Mouse (Mus musculus) heart, embryonic 13.5 days (tissue): Measurements from ENCODE around the gene Arl4c. TPM values are rescaled to one million over a fixed set of nuclear protein-coding genes. Genes with fewer than 3 reads are reported as not detected.

Source experiments
- ATAC-seq: fragments of 200-750 bp; cut with Nextera tagmentation; 2 replicates; pipeline ENCODE4 v1.8.0; 2017; ENCODE audit warnings: moderate TSS enrichment; ENCODE audit not compliant: insufficient number of reproducible peaks, low FRiP score, low TSS enrichment; ENCODE audit errors: extremely low read depth
- H3K27ac ChIP-seq: fragments of 300-500 bp; sonication (generic); replicated peaks from 2 replicates; pipeline ENCODE4 v1.5.1; 2015; ENCODE audit warnings: moderate library complexity, mild to moderate bottlenecking, inconsistent platforms
- H3K27me3 ChIP-seq: fragments of 300-500 bp; sonication (generic); replicated peaks from 2 replicates; pipeline ENCODE4 v1.6.1; 2015; ENCODE audit warnings: mild to moderate bottlenecking, inconsistent platforms
- H3K36me3 ChIP-seq: fragments of 300-500 bp; sonication (generic); 2 replicates; pipeline ENCODE4 v1.6.1; 2015; ENCODE audit warnings: mild to moderate bottlenecking, inconsistent platforms
- H3K4me1 ChIP-seq: fragments of 300-500 bp; sonication (generic); 2 replicates; pipeline ENCODE4 v1.6.1; 2015; ENCODE audit warnings: inconsistent platforms
- H3K4me2 ChIP-seq: fragments of 300-500 bp; sonication (generic); 2 replicates; pipeline ENCODE4 v1.6.1; 2015; ENCODE audit warnings: inconsistent platforms, mild to moderate bottlenecking, moderate library complexity
- H3K4me3 ChIP-seq: fragments of 300-500 bp; sonication (generic); 2 replicates; pipeline ENCODE4 v1.5.1; 2015; ENCODE audit warnings: moderate library complexity, mild to moderate bottlenecking, inconsistent platforms
- H3K9ac ChIP-seq: fragments of 300-500 bp; sonication (generic); 2 replicates; pipeline ENCODE4 v1.6.1; 2015; ENCODE audit warnings: inconsistent platforms, mild to moderate bottlenecking, moderate library complexity
- H3K9me3 ChIP-seq: fragments of 300-500 bp; sonication (generic); 2 replicates; pipeline ENCODE4 v1.6.1; 2016; ENCODE audit warnings: inconsistent platforms
- WGBS: fragments of 180-500 bp; shearing (Covaris S2); methylation state at CpG from one replicate; pipeline ENCODE4 v1.1.7; 2015; ENCODE audit warnings: mixed read lengths; 5-methylcytosine and 5-hydroxymethylcytosine counted together
- polyA plus RNA-seq: library from polyadenylated mRNA; unstranded; fragments of >200 nt; fragmentation: Nextera tagmentation; extraction: Ambion mirVana; gene quantifications from 2 replicates; pipeline ENCODE4 v1.2.1, GENCODE M21; 2015

Gene Arl4c
- polyA plus RNA-seq, 1 experiment from 2014 or later, result 7.6 TPM

- Histone ChIP-seq H3K36me3 (no peaks in the 10 kb centered on the region), H3K4me3 (no peak overlapping the region), H3K9me3 (no peaks in the 10 kb centered on the region), H3K4me2 (no peak overlapping the region), H3K27ac (no peak overlapping the region), H3K9ac (no peak overlapping the region), H3K27me3 (no peaks in the 10 kb centered on the region), H3K4me1 (peaks cover 16% of the 10 kb centered on the region)
- no peak for ATAC-seq
- WGBS, result 58% methylated on average over 9 of the region's 9 CpGs
Observed at GRCm38 (mm10) chr1:88654521-88655472, 47.2 kb downstream of the Arl4c start.

GRCm38 (mm10) chr1:88653614-88654520 lies 48.2 kb downstream of the Arl4c start:
- Histone ChIP-seq H3K9me3 (no peaks in the 10 kb centered on the region), H3K36me3 (no peaks in the 10 kb centered on the region), H3K27ac (no peak overlapping the region), H3K9ac (no peak overlapping the region), H3K27me3 (no peaks in the 10 kb centered on the region), H3K4me2 (no peak overlapping the region), H3K4me3 (no peak overlapping the region), H3K4me1 (peaks cover 15% of the 10 kb centered on the region)
- ATAC-seq, result no peak
- WGBS, result 78% methylated on average over 7 of the region's 7 CpGs

DNA sequence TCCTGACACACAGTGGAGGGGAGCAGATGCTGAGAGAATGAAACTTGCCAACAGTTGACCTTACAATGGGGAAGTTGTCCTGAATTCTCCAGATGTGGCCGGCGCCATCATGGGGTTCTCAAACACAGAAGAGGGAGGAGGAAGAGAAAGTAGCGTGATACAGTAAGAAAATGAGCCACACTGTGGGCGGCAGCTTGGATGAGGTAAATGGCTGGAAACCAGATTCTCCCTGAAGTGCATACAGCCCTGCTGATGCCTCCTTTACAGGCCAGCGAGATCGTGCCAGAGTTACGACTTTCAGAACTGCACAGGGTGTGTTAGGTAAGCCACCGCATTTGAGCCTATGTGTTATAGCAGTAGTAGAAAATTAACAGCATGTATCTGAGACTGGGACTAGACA lies 49.3 kb downstream of the Arl4c start:
- H3K27me3 ChIP-seq, result no peaks in the 10 kb centered on the region
- 82% methylated on average over 8 of the region's 8 CpGs for WGBS
- no peak overlapping the region for H3K27ac ChIP-seq
- H3K36me3 ChIP-seq, result no peaks in the 10 kb centered on the region
- peaks cover 3% of the 10 kb centered on the region for H3K4me1 ChIP-seq
- no peak for ATAC-seq
- no peak overlapping the region for H3K9ac ChIP-seq
- no peaks in the 10 kb centered on the region for H3K9me3 ChIP-seq
- H3K4me3 ChIP-seq, result no peak overlapping the region
- no peak overlapping the region for H3K4me2 ChIP-seq

- H3K9me3 ChIP-seq, result no peaks in the 10 kb centered on the region
- H3K27me3 ChIP-seq, result no peaks in the 10 kb centered on the region
- no peak overlapping the region for H3K4me2 ChIP-seq
- H3K27ac ChIP-seq, result no peak overlapping the region
- ATAC-seq, result no peak
- no peak overlapping the region for H3K4me3 ChIP-seq
- H3K9ac ChIP-seq, result no peak overlapping the region
- H3K4me1 ChIP-seq, result no peaks in the 10 kb centered on the region
- WGBS, result 67% methylated on average over 9 of the region's 9 CpGs
- no peaks in the 10 kb centered on the region for H3K36me3 ChIP-seq
Observed at GRCm38 (mm10) chr1:88651668-88652067, 50.4 kb downstream of the Arl4c start.

DNA sequence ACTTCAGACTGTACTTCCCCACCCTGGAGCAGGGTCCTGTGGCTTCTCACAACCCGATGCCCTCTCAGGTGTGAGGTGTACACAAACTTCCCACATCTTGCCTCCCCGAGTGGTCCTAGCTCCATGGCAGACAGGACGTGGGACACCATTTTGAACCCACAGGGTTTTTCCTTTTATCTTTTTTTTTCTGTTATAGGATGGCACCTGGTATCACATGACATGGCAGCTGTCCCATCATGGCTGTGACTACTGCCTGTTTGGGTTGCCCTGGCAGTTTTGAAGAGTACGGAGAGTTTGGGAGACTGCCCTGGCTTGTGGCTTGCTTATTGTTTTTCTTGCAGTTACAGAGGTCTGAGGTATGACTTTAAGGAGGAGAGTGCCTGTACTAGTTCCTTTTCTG lies 53.3 kb downstream of the Arl4c start:
- no peak for ATAC-seq
- H3K4me2 ChIP-seq, result no peak overlapping the region
- no peaks in the 10 kb centered on the region for H3K27me3 ChIP-seq
- 0 out of 2 replicates have a peak, but pooled peaks cover 3% of the 10 kb centered on the region for H3K4me1 ChIP-seq
- H3K9me3 ChIP-seq, result no peaks in the 10 kb centered on the region
- H3K27ac ChIP-seq, result no peak overlapping the region
- H3K36me3 ChIP-seq, result no peaks in the 10 kb centered on the region
- no peak overlapping the region for H3K4me3 ChIP-seq
- 86% methylated on average over 4 of the region's 4 CpGs for WGBS
- no peak overlapping the region for H3K9ac ChIP-seq

- Histone ChIP-seq H3K27ac (no peak overlapping the region), H3K9ac (no peak overlapping the region), H3K4me2 (no peak overlapping the region), H3K4me1 (0 out of 2 replicates have a peak, but pooled peaks cover 3% of the 10 kb centered on the region), H3K4me3 (no peak overlapping the region), H3K36me3 (no peaks in the 10 kb centered on the region), H3K27me3 (no peaks in the 10 kb centered on the region), H3K9me3 (no peaks in the 10 kb centered on the region)
- ATAC-seq, result no peak
- WGBS, result 47% methylated on average over 3 of the region's 3 CpGs
Observed at GRCm38 (mm10) chr1:88645599-88646119, 56.4 kb downstream of the Arl4c start.

DNA sequence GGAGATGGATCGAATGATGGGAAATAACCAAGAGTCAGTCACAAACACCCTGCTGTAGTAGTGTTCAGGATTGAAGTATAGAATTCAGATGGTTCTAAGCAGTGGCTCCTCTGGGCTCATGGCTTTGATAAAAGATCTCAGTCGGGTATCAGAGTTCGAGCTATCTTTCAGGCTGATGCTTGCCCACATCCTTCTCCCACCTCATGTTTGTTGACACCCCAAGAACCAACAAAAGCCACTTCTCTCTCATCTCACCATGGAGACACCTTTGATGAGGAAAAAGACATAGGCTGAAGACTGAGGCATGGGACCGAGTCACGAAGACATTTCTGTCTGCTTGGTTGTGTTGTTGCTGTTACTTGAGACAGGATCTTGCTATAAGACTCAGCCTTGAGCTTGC lies 57.6 kb downstream of the Arl4c start:
- ATAC-seq, result no peak
- H3K36me3 ChIP-seq, result no peaks in the 10 kb centered on the region
- H3K4me1 ChIP-seq, result peaks cover 15% of the 10 kb centered on the region
- H3K4me3 ChIP-seq, result no peak overlapping the region
- no peak overlapping the region for H3K27ac ChIP-seq
- no peaks in the 10 kb centered on the region for H3K9me3 ChIP-seq
- WGBS, result 76% methylated on average over 5 of the region's 5 CpGs
- H3K27me3 ChIP-seq, result no peaks in the 10 kb centered on the region
- no peak overlapping the region for H3K9ac ChIP-seq
- no peak overlapping the region for H3K4me2 ChIP-seq

DNA sequence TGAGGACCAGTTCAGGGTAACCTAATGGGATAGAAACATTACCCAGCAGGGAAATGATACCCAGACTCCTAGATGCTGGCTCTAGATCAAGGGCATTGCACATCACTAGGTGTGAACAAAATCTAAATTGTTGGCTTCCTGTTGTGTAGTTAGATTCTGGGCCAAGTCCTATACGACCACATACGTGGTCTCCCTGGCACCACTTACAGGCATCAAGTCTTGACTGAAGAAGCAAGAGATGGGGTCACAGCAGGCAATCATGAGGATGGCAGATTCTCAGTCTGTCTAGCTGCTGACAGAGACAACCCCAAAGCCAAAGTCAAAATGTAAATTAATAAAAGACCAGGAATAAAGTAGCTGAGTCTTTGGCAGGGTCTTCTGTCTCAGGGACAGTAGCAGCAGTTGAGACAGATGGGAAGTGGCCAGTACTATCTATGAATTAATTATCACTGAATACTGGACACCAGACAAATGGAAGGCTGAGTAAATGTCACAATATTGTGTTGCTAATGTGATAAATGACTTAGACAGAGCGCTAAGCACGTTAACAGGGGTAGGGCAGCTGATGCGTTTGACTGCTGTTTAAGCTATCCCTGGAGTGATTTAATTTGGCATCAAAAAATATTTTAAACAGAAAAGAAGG lies 58.7 kb downstream of the Arl4c start:
- Histone ChIP-seq H3K27me3 (no peaks in the 10 kb centered on the region), H3K36me3 (no peaks in the 10 kb centered on the region), H3K4me2 (no peak overlapping the region), H3K9ac (no peak overlapping the region), H3K9me3 (no peaks in the 10 kb centered on the region), H3K4me1 (peaks cover 25% of the 10 kb centered on the region), H3K4me3 (no peak overlapping the region), H3K27ac (no peak overlapping the region)
- no peak for ATAC-seq
- 64% methylated on average over 5 of the region's 5 CpGs for WGBS

DNA sequence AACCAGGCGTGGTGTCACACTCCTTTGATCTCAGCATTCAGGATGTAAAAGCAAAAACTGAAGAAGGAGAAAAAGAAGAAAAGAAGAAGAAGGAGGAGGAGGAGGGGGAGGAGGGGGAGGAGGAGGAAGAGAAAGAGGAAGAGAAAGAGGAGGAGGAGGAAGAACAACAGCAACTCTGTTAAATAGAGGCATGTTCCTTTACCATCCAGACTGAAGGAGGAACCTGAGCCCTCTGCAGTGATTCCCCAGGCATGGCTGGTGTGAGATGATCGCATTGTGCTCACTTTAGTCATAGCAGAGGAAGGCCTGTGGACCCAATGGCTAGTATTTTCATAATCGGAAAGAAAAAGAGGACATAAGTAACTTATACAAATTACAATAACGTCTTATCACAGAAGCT lies 59.3 kb downstream of the Arl4c start:
- 70% methylated on average over 4 of the region's 4 CpGs for WGBS

DNA sequence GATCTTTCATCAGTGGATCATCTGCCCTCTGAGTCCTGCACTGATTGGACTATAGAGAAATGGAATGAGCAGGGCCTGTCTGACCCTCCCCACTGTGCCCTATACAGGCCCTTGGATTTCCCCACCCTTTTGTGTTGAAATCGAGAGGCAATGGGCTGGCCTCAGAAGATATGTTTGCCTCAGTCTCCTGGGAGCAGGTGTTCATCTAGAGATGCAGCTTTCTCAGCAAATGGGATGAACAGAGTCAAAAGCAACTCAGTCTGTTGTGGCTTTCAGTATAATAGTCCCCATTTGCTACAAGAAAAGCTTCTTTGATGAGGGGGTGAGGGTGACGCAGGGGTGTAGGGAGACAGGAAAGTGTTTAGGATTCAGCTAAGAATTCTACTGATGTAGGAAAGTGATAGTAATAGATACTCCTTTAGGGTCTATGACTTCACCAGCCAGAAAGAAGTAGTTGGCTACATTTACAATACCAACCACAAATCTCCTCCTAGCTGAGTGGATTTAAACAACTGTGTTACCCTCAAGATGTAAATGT lies 60.3 kb downstream of the Arl4c start:
- H3K4me3 ChIP-seq, result no peak overlapping the region
- no peak overlapping the region for H3K27ac ChIP-seq
- no peak for ATAC-seq
- no peak overlapping the region for H3K9ac ChIP-seq
- H3K4me2 ChIP-seq, result no peak overlapping the region
- no peaks in the 10 kb centered on the region for H3K27me3 ChIP-seq
- 76% methylated on average over 2 of the region's 2 CpGs for WGBS
- H3K4me1 ChIP-seq, result peaks cover 25% of the 10 kb centered on the region
- no peaks in the 10 kb centered on the region for H3K9me3 ChIP-seq
- H3K36me3 ChIP-seq, result no peaks in the 10 kb centered on the region

More for the DNA sequence above, 59.3 kb downstream of the Arl4c start:
- H3K27ac ChIP-seq, result no peak overlapping the region
- no peak for ATAC-seq
- no peaks in the 10 kb centered on the region for H3K36me3 ChIP-seq
- peaks cover 25% of the 10 kb centered on the region for H3K4me1 ChIP-seq
- H3K9ac ChIP-seq, result no peak overlapping the region
- H3K4me3 ChIP-seq, result no peak overlapping the region
- H3K9me3 ChIP-seq, result no peaks in the 10 kb centered on the region
- H3K4me2 ChIP-seq, result no peak overlapping the region
- H3K27me3 ChIP-seq, result no peaks in the 10 kb centered on the region

DNA sequence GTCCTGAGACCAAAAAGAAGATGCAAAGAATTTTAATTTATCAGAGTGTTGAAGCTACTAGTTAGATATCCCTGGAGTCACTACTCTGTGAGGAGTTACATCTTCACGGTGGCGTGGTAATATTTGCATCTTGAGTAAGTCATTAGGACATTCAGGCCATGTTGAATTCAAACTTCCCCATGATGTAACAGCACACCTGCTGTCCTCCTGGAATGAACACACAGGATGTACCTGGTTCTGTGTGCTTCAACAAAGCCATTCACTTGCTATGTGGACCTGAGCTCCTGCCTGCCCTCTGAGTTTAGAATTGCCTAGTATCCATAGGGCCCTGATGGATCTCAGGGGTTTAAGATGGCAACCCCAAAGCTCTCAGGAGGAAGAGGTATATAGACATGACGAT lies 60.8 kb downstream of the Arl4c start:
- WGBS, result 84% methylated on average over 3 of the region's 3 CpGs

More for the DNA sequence above, 60.8 kb downstream of the Arl4c start:
- H3K27me3 ChIP-seq, result no peaks in the 10 kb centered on the region
- no peaks in the 10 kb centered on the region for H3K36me3 ChIP-seq
- no peak overlapping the region for H3K4me3 ChIP-seq
- H3K4me1 ChIP-seq, result peaks cover 21% of the 10 kb centered on the region
- H3K4me2 ChIP-seq, result no peak overlapping the region
- no peak overlapping the region for H3K9ac ChIP-seq
- no peak for ATAC-seq
- H3K27ac ChIP-seq, result no peak overlapping the region
- no peaks in the 10 kb centered on the region for H3K9me3 ChIP-seq
